Mouse (Mus musculus): ENCODE measurements around the gene Ablim1.

DNA sequence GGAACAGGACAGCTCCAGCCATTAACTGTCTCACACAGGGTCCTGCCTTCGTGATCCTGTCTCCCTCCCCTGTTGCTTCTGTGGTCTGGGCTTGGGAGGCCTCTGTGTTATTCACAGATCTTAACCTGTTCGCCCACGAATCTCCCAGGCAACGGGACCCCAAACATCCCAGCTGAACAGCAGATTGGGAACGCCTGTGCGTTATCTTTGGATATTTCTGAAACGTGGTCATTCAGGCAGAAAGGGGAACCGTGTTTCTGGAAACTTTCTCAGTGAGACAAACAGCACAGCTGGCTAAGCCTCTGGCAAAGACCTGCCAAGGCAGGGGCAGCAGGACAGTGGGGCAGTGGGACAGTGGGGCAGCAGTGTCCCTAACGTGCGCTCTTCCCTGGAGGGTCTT lies 331.0 kb downstream of the Ablim1 start:
- TF ChIP-seq CTCF (IDR thresholded peaks at IDR 0.05; ENCODE audit: low read depth) (no peak), EP300 (IDR thresholded peaks at IDR 0.05; ENCODE audit: low read depth) (no peak)
